Mouse (Mus musculus) G1E (cell line): ENCODE data around the gene Ltbp4. TPM values are rescaled to one million over a fixed set of nuclear protein-coding genes. Genes with fewer than 3 reads are reported as not detected.

Source experiments
- ATAC-seq: 2 replicates; pipeline ENCODE4 v1.8.0; 2016; ENCODE audit warnings: mild to moderate bottlenecking; ENCODE audit not compliant: insufficient number of reproducible peaks, poor library complexity, low FRiP score, severe bottlenecking; ENCODE audit errors: extremely low read depth
- DNase-seq: peaks from one replicate; pipeline ENCODE4 v3.0.0; 2012; ENCODE audit warnings: low spot score
- H3K27me3 ChIP-seq: 2 replicates; pipeline ENCODE4 v1.6.1; 2012; ENCODE audit warnings: mild to moderate bottlenecking, low read length, inconsistent platforms; ENCODE audit not compliant: insufficient read depth
- H3K36me3 ChIP-seq: replicated peaks from 2 replicates; pipeline ENCODE3; 2012; ENCODE audit warnings: mild to moderate bottlenecking, inconsistent platforms
- H3K4me1 ChIP-seq: 2 replicates; pipeline ENCODE4 v1.6.1; 2012; ENCODE audit warnings: low read depth, low read length, inconsistent platforms, mixed read lengths; ENCODE audit not compliant: insufficient read depth
- H3K4me3 ChIP-seq: 2 replicates; pipeline ENCODE4 v1.5.1; 2012; ENCODE audit warnings: low read depth, mild to moderate bottlenecking, inconsistent platforms, low read length, moderate library complexity, mixed read lengths
- H3K9me3 ChIP-seq: replicated peaks from 2 replicates; pipeline ENCODE4 v1.6.1; 2012; ENCODE audit warnings: inconsistent platforms
- CTCF ChIP-seq: IDR thresholded peaks from 2 replicates; pipeline ENCODE4 v1.5.1; 2012; ENCODE audit warnings: low read depth, low read length, inconsistent platforms, mixed read lengths
- GATA1 ChIP-seq: IDR thresholded peaks from 2 replicates; pipeline ENCODE4 v1.6.1; 2012; ENCODE audit warnings: borderline replicate concordance, low read length, inconsistent platforms, mixed read lengths
- GATA2 ChIP-seq: IDR thresholded peaks from 2 replicates; pipeline ENCODE4 v1.6.1; 2012; ENCODE audit warnings: low read depth, low read length, inconsistent platforms, borderline replicate concordance
- POLR2AphosphoS5 ChIP-seq: IDR thresholded peaks from 2 replicates; pipeline ENCODE4 v1.6.1; 2012; ENCODE audit warnings: low read depth, low read length, inconsistent platforms; ENCODE audit not compliant: insufficient replicate concordance
- TAL1 ChIP-seq: conservative IDR thresholded peaks from 2 replicates; pipeline ENCODE4 v1.6.1; 2012; ENCODE audit warnings: low read depth, low read length, inconsistent platforms, mixed read lengths
- polyA plus RNA-seq: library from polyadenylated mRNA; stranded (reverse); fragments of >175 nt; gene quantifications from 2 replicates; pipeline ENCODE4 v1.2.3, GENCODE M21; 2012
- total RNA-seq, 2 experiments: library from RNA; stranded (forward) in 1 of 2; stranded (reverse) in 1 of 2; fragments of 200-1000 nt in 1 of 2; fragments of >200 nt in 1 of 2; fragmentation: Nextera tagmentation in 1 of 2; gene quantifications; 2 replicates each; pipeline ENCODE4 v1.2.3; 2014 to 2017

The Ltbp4 gene
- total and polyA plus RNA-seq, 3 experiments: 0.16 to 9.1 (median 1.0) TPM

DNA sequence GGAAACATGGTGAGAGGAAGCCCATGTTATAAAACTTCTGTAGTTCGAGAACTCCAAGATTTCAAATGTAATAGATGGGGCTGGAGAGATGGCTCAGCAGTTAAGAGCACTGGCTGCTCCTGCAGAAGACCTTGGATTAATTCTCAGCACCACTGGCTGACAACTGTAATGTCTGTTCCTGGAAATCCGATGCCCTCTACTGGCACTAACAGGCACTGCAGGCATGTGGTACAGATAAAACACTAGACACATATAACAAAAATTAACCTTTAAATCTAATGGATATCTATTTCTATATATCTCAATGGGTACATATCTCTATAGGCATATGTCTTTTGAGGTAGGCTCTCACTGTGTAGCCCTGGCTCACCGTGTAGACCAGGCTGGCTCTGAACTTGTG lies 23.1 kb downstream of the Ltbp4 start:
- H3K4me3 ChIP-seq: no peak overlapping the region
- H3K27me3 ChIP-seq: peaks cover 27% of the 10 kb centered on the region
- peaks cover 13% of the 10 kb centered on the region for H3K4me1 ChIP-seq
- no peaks in the 10 kb centered on the region for H3K36me3 ChIP-seq
- ATAC-seq (no peak), DNase-seq (no peak)
- peaks cover 10% of the 10 kb centered on the region for H3K9me3 ChIP-seq
- TF ChIP-seq GATA2: no peak
- TF ChIP-seq CTCF: peak; percentile 14; the same call in 1 of the 2 replicates

DNA sequence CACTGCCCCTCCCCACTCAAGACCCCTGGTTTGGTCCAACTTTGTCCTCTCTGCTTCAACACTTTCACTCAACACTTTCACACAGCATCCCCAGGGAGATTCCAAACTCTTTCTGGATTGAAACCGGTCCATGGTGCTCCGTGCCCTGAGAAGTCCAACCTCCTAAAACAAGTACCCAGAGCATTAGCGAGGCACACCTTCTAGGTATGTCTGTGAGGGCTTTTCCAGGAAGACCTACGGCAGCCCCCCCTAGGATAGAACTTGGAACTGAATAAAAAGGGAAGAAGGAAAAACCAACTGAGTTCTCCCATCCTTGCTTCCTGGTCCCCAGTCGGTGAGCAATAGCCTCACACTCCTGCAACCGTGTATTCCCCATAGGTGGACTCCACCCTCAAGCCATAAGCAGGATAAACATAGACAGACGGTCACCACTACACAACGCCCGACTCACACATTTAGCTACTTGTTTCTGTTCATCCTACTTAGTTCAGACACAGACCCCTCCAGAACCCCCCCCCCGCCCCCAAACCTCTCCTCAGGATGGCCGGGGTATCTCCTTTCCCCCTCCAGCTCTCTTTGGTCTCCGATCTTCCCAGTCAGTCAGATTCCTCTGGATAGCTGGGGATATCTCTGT lies 25.7 kb downstream of the Ltbp4 start:
- ATAC-seq: no peak

DNA sequence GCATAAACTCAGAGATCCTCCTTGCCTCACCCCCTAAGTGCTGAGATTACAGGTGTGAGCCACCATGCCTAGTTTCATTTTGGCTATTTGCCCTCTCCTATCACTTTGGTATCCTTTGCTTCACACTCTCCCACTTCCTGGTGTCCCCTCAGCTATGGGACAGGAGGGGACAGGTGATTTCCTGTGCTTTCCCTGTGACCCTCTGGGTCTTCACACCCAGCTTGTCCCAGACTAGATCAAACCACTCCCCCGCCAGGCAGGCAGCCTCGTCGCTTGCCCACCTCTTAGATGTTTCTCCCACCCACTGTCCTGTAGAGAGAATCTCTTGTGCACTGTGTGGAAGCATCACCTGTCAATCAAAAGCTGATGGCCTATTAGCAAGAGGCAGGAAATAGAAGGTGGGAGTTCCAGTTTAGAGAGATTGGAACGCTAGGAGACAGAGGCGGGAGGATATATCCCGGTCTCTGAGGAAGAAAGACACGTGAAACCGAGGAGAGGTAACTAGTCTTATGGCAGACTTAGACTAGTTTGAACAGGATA lies 26.4 kb downstream of the Ltbp4 start:
- Histone ChIP-seq H3K36me3 (no peaks in the 10 kb centered on the region), H3K27me3 (peaks cover 30% of the 10 kb centered on the region), H3K9me3 (peaks cover 10% of the 10 kb centered on the region), H3K4me3 (no peak overlapping the region), H3K4me1 (peaks cover 18% of the 10 kb centered on the region)
- no peak for DNase-seq
- no peak for TF ChIP-seq POLR2AphosphoS5
- TF ChIP-seq CTCF: no peak
- no peak for TF ChIP-seq TAL1
- no peak for TF ChIP-seq GATA2
- TF ChIP-seq GATA1: no peak
- ATAC-seq: no peak

More for the DNA sequence above, 25.7 kb downstream of the Ltbp4 start:
- Histone ChIP-seq H3K27me3 (peaks cover 31% of the 10 kb centered on the region), H3K4me1 (peaks cover 18% of the 10 kb centered on the region), H3K4me3 (no peak overlapping the region), H3K36me3 (no peaks in the 10 kb centered on the region), H3K9me3 (peaks cover 10% of the 10 kb centered on the region)
- DNase-seq: no peak
- no peak for TF ChIP-seq GATA2
- no peak for TF ChIP-seq POLR2AphosphoS5
- no peak for TF ChIP-seq TAL1
- no peak for TF ChIP-seq GATA1
- no peak for TF ChIP-seq CTCF

- peaks cover 18% of the 10 kb centered on the region for H3K4me1 ChIP-seq
- DNase-seq (no peak), ATAC-seq (no peak)
- no peak for TF ChIP-seq POLR2AphosphoS5
- no peak for TF ChIP-seq GATA2
- TF ChIP-seq TAL1: no peak
- TF ChIP-seq GATA1: no peak
- H3K9me3 ChIP-seq: peaks cover 10% of the 10 kb centered on the region
- peaks cover 29% of the 10 kb centered on the region for H3K27me3 ChIP-seq
- peak overlapping the region; percentile 58; the same call in 1 of the 2 replicates for H3K4me3 ChIP-seq
- no peaks in the 10 kb centered on the region for H3K36me3 ChIP-seq
Observed at GRCm38 (mm10) chr7:27310306-27310705, 27.2 kb downstream of the Ltbp4 start.

DNA sequence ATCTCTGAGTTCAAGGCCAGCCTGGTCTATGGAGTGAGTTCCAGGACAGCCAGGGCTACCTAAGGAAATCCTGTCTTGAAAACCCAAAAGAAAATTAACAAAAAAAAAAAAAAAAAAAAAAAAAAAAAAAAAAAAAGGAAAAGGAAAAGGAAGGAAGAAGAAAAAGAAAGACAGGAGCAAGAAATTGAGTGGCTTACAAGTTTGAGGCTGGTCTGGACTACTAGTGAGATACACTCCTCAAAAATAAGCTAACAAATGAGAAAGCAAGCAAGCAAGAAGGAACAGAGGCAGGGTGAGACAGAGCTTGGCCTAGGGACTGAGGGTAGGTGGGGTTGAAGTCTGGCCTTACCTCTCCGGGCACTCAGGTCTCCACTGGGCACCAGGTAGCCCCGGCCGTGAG lies 27.7 kb downstream of the Ltbp4 start:
- peaks cover 18% of the 10 kb centered on the region for H3K4me1 ChIP-seq
- no peak for DNase-seq
- no peak for TF ChIP-seq CTCF
- no peak for TF ChIP-seq GATA1
- H3K4me3 ChIP-seq: no peak overlapping the region
- no peaks in the 10 kb centered on the region for H3K36me3 ChIP-seq
- peaks cover 10% of the 10 kb centered on the region for H3K9me3 ChIP-seq
- peaks cover 33% of the 10 kb centered on the region for H3K27me3 ChIP-seq
- no peak for ATAC-seq

DNA sequence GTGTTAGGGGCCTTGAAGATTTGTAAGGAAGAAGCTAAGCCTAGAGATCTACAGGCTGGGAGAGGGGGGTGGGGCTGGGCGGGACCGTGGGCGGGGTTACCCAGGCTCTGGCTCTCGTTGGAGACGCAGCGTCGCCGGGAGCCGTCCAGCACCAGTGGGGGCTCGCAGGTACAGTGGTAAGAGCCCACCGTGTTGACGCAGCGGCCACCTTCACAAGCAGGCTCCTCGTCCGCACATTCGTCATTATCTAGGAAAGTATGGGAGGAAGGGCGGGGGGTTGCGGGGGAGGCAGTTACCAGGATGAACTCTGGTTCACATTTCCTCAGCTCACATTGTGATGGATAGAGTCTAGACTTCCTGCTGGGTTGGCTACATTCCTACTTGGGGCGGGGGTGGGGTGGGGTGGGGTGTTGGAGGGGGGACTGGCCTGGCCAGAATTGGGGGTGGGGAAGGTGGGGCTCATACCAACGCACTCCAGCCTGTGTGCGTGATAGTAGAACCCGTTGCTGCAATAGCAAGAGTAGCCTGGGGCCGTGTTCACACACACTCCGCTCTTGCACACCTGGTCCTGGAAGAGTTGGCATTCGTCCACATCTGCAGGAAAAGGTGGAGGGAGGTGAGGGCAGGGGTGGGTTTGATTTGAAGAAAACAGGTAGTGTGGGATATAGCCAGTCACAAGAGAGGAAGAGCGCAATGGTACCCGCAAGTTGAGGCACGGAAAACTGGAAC lies 28.5 kb downstream of the Ltbp4 start:
- no peak for DNase-seq
- Histone ChIP-seq H3K4me3 (peak overlapping the region; percentile 48; the same call in 1 of the 2 replicates), H3K27me3 (peaks cover 33% of the 10 kb centered on the region), H3K4me1 (peaks cover 18% of the 10 kb centered on the region), H3K9me3 (peaks cover 4% of the 10 kb centered on the region), H3K36me3 (no peaks in the 10 kb centered on the region)
- ATAC-seq: no peak
- TF ChIP-seq GATA1 (no peak), TAL1 (no peak), CTCF (no peak), POLR2AphosphoS5 (no peak), GATA2 (no peak)
